ENCODE assay signal across 8 mouse cellular contexts in the genomic region with DNA sequence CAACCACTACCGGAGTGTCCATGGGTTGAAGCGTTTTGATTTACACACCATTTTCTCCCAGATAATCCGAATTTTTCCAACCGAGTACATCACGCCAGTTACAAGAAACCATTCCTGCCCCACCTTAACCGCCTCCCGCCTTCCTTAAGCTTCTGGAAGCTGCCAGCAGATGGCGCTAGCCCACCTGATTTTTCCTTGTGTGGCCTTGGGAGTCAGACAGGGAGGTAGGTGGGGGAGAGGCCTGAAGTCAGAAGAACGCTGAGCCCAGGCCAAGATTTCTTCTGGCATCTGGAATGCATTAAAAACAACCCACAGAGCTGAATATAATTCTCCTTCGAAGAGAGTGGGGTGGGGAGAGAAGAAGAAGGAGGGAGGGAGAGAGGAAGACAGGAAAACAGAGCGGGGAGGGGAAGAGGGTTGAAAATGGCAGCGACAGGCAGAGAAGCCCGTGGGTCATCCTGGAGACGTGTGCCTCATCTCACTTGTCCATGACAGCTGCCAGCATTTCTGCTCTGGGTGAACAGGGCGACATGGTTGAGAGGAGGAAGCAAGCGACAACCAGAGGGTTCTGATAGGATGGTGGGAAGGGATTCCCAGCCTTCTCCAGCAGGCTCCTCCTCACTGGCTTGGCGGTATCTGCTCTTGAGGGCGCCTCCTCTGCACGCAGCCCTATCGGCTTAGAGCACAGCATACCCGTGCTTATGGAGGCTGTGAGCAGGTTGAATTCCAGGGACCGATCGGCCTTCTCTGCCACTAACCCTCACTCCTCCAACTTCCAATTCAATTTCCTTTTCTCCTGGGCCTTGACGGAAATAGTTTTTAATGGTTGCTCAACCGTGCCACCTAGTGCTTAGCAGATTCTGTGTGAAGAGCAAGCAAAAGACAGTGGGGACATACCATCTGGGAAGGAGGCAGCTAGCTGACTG. TPM values are rescaled to one million over a fixed set of nuclear protein-coding genes. Genes with fewer than 3 reads are reported as not detected.
DNase-seq lines count a peak whose midpoint lies in the region; ATAC-seq lines count a peak whose summit lies in the region.

No protein-coding gene starts in this region.

- H3K9me3 ChIP-seq in embryonic facial prominence, embryonic 12.5 days = no peaks in the 10 kb centered on the region
- 0 out of 2 replicates have a peak, but pooled peaks cover 4% of the 10 kb centered on the region for H3K9me3 ChIP-seq in limb, embryonic 13.5 days
- no peaks in the 10 kb centered on the region for H3K9me3 ChIP-seq in midbrain, embryonic 16.5 days (replicated peaks; ENCODE audit: control insufficient read depth, low read length, poor library complexity, severe bottlenecking)
- no peaks in the 10 kb centered on the region for H3K9me3 ChIP-seq in stomach, embryonic 14.5 days (ENCODE audit: control insufficient read depth, low read depth, low read length)

- H3K27ac ChIP-seq in embryonic facial prominence, embryonic 12.5 days = peak overlapping the region; percentile 93
- H3K27ac ChIP-seq in limb, embryonic 13.5 days = peak overlapping the region; percentile 97
- H3K27ac ChIP-seq in midbrain, embryonic 16.5 days (ENCODE audit: low read length) = peak overlapping the region; percentile 38
- H3K27ac ChIP-seq in stomach, embryonic 14.5 days (ENCODE audit: low read length) = peak overlapping the region; percentile 92

- no peak overlapping the region for H3K9ac ChIP-seq in embryonic facial prominence, embryonic 12.5 days
- peak overlapping the region; percentile 35 for H3K9ac ChIP-seq in limb, embryonic 13.5 days
- no peak overlapping the region; the same call in 1 of the 2 replicates for H3K9ac ChIP-seq in midbrain, embryonic 16.5 days (ENCODE audit: low read depth, low read length)
- no peak overlapping the region; the same call in 1 of the 2 replicates for H3K9ac ChIP-seq in stomach, embryonic 14.5 days (replicated peaks; ENCODE audit: low read depth, low read length)

- peak overlapping the region; percentile 48 for H3K4me2 ChIP-seq in embryonic facial prominence, embryonic 12.5 days (replicated peaks)
- H3K4me2 ChIP-seq in limb, embryonic 13.5 days (replicated peaks) = peak overlapping the region; percentile 60
- H3K4me2 ChIP-seq in midbrain, embryonic 16.5 days (ENCODE audit: low read length) = peak overlapping the region; percentile 43
- peak overlapping the region; percentile 37 for H3K4me2 ChIP-seq in stomach, embryonic 14.5 days (replicated peaks; ENCODE audit: low read depth, low read length)

- ATAC-seq in CD4-positive, CD25-positive, alpha-beta regulatory T cell, adult 4 months = no peak
- ATAC-seq in embryonic facial prominence, embryonic 12.5 days (ENCODE audit: insufficient number of reproducible peaks, insufficient read depth, low FRiP score, low TSS enrichment) = peak; percentile 92
- ATAC-seq in limb, embryonic 13.5 days (ENCODE audit: low FRiP score, low read depth) = peak; percentile 90
- peak; percentile 91 for ATAC-seq in midbrain, embryonic 16.5 days
- ATAC-seq in stomach, embryonic 14.5 days (ENCODE audit: insufficient number of reproducible peaks, insufficient read depth, low FRiP score, low read depth) = peak; percentile 87; the same call in 1 of the 2 replicates

- H3K36me3 ChIP-seq in embryonic facial prominence, embryonic 12.5 days = no peaks in the 10 kb centered on the region
- H3K36me3 ChIP-seq in limb, embryonic 13.5 days = no peaks in the 10 kb centered on the region
- no peaks in the 10 kb centered on the region for H3K36me3 ChIP-seq in midbrain, embryonic 16.5 days (ENCODE audit: control insufficient read depth, insufficient read depth, low read length)
- H3K36me3 ChIP-seq in stomach, embryonic 14.5 days (ENCODE audit: control insufficient read depth, insufficient read depth, low read length) = no peaks in the 10 kb centered on the region

- WGBS in embryonic facial prominence, embryonic 12.5 days = 13% methylated on average over 25 of the region's 25 CpGs
- 14% methylated on average over 25 of the region's 25 CpGs for WGBS in limb, embryonic 13.5 days
- 28% methylated on average over 25 of the region's 25 CpGs for WGBS in midbrain, embryonic 16.5 days
- 16% methylated on average over 25 of the region's 25 CpGs for WGBS in stomach, embryonic 14.5 days

- H3K4me3 ChIP-seq in embryonic facial prominence, embryonic 12.5 days = peak overlapping the region; percentile 26
- peak overlapping the region; percentile 32 for H3K4me3 ChIP-seq in limb, embryonic 13.5 days
- H3K4me3 ChIP-seq in midbrain, embryonic 16.5 days (ENCODE audit: low read depth, low read length) = peak overlapping the region; percentile 22
- H3K4me3 ChIP-seq in stomach, embryonic 14.5 days (ENCODE audit: low read depth, low read length) = peak overlapping the region; percentile 11; the same call in 1 of the 2 replicates

- H3K4me1 ChIP-seq in embryonic facial prominence, embryonic 12.5 days = peaks cover 15% of the 10 kb centered on the region
- H3K4me1 ChIP-seq in limb, embryonic 13.5 days = peaks cover 23% of the 10 kb centered on the region
- no peaks in the 10 kb centered on the region for H3K4me1 ChIP-seq in midbrain, embryonic 16.5 days (ENCODE audit: control insufficient read depth, insufficient read depth, low read length)
- peaks cover 4% of the 10 kb centered on the region; the same call in 1 of the 2 replicates for H3K4me1 ChIP-seq in stomach, embryonic 14.5 days (ENCODE audit: control insufficient read depth, insufficient read depth, low read length)

- DNase-seq in CD4-positive, CD25-positive, alpha-beta regulatory T cell, adult 2 months (ENCODE audit: low read depth, low spot score) = peak; percentile 66
- DNase-seq in heart, adult 8-10 months (ENCODE audit: low spot score) = peak; percentile 94
- peak; percentile 91 for DNase-seq in kidney, adult 9 months

- H3K27me3 ChIP-seq in embryonic facial prominence, embryonic 12.5 days = no peaks in the 10 kb centered on the region
- H3K27me3 ChIP-seq in limb, embryonic 13.5 days = no peaks in the 10 kb centered on the region
- H3K27me3 ChIP-seq in midbrain, embryonic 16.5 days (ENCODE audit: control insufficient read depth, insufficient read depth, low read depth, low read length) = no peaks in the 10 kb centered on the region
- H3K27me3 ChIP-seq in stomach, embryonic 14.5 days (ENCODE audit: control insufficient read depth, insufficient read depth, low read length) = no peaks in the 10 kb centered on the region

RNA-seq across cellular contexts. Expression of a gene that starts 29.7 kb away (rescaled TPM):
- not detected for polyA plus RNA-seq in CD4-positive, CD25-positive, alpha-beta regulatory T cell, adult 4 months (2017; shearing (Covaris generic))
- polyA plus RNA-seq in embryonic facial prominence, embryonic 12.5 days (2016; fragmentation: Nextera tagmentation; extraction: Ambion mirVana) = 0.32 TPM in 1 of 2 replicates, not detected in the other
- not detected for total RNA-seq in heart, adult 8-10 months (2022)
- polyA plus RNA-seq in limb, embryonic 13.5 days (2015; fragmentation: Nextera tagmentation; extraction: Ambion mirVana) = 0.56 and 0.62 TPM in 2 replicates
- polyA plus RNA-seq in midbrain, embryonic 16.5 days (2015; fragmentation: Nextera tagmentation; extraction: Ambion mirVana) = not detected in 2 replicates
- polyA plus RNA-seq in stomach, embryonic 14.5 days (2014; fragmentation: Nextera tagmentation; extraction: Ambion mirVana) = not detected in 2 replicates

RNA-seq across cellular contexts. Expression of a gene that starts 42.1 kb away (rescaled TPM):
- 10 to 100 TPM; 57.6 to 61.6 TPM for polyA plus RNA-seq in CD4-positive, CD25-positive, alpha-beta regulatory T cell, adult 4 months (2017; shearing (Covaris generic))
- polyA plus RNA-seq in embryonic facial prominence, embryonic 12.5 days (2016; fragmentation: Nextera tagmentation; extraction: Ambion mirVana) = 60.0 and 61.7 TPM in 2 replicates
- 10 to 100 TPM; 18.5 to 24.8 (median 21.2) TPM for total RNA-seq in heart, adult 8-10 months (2022)
- 64.2 and 67.1 TPM in 2 replicates for polyA plus RNA-seq in limb, embryonic 13.5 days (2015; fragmentation: Nextera tagmentation; extraction: Ambion mirVana)
- polyA plus RNA-seq in midbrain, embryonic 16.5 days (2015; fragmentation: Nextera tagmentation; extraction: Ambion mirVana) = 63.9 and 68.0 TPM in 2 replicates
- polyA plus RNA-seq in stomach, embryonic 14.5 days (2014; fragmentation: Nextera tagmentation; extraction: Ambion mirVana) = 64.9 and 69.3 TPM in 2 replicates

Comparison
In these comparisons a context has a peak if more than half of its experiments do, and no peak if none do; other contexts are left out.
1. H3K27ac ChIP-seq: peak in every context shown above with its lines; median percentile 97 in limb, embryonic 13.5 days; 93 in embryonic facial prominence, embryonic 12.5 days; 92 in stomach, embryonic 14.5 days; 38 in midbrain, embryonic 16.5 days.